Mouse (Mus musculus): ENCODE data around the gene Wdr48.

The Wdr48 gene

GRCm38 (mm10) chr9:119925120-119925657 lies 30.5 kb downstream of the Wdr48 start:
- DNase-seq = no peak

- DNase-seq = no peak
Measured at GRCm38 (mm10) chr9:119925729-119926128, 31.1 kb downstream of the Wdr48 start.

- DNase-seq = no peak
Measured at GRCm38 (mm10) chr9:119926497-119926896, 31.8 kb downstream of the Wdr48 start.

GRCm38 (mm10) chr9:119932358-119932757 lies 37.7 kb downstream of the Wdr48 start:
- no peak for DNase-seq

- no peak for DNase-seq
Measured at GRCm38 (mm10) chr9:119933675-119934074, 39.0 kb downstream of the Wdr48 start.

GRCm38 (mm10) chr9:119937005-119937773 lies 42.5 kb downstream of the Wdr48 start, which contains the start of the genes Gorasp1 and Ttc21a:
Gene Gorasp1 (minus strand): TSS chr9:119937565.
Gene Ttc21a (plus strand): TSS chr9:119937606.
- DNase-seq = peak; percentile 91 to 93

GRCm38 (mm10) chr9:119938496-119938895 lies 43.8 kb downstream of the Wdr48 start:
- no peak for DNase-seq

- DNase-seq = no peak
Measured at GRCm38 (mm10) chr9:119939646-119940045, 45.0 kb downstream of the Wdr48 start.

- no peak for DNase-seq
Measured at GRCm38 (mm10) chr9:119941407-119941806, 46.7 kb downstream of the Wdr48 start.

- peak; percentile 34 to 37 for DNase-seq
Measured at GRCm38 (mm10) chr9:119941861-119942260, 47.2 kb downstream of the Wdr48 start.

- no peak for DNase-seq
Measured at GRCm38 (mm10) chr9:119943326-119943725, 48.6 kb downstream of the Wdr48 start.

GRCm38 (mm10) chr9:119945173-119945900 lies 50.7 kb downstream of the Wdr48 start:
- no peak for DNase-seq

GRCm38 (mm10) chr9:119948804-119949203 lies 54.1 kb downstream of the Wdr48 start:
- DNase-seq = no peak

- DNase-seq = no peak
Measured at GRCm38 (mm10) chr9:119950434-119950833, 55.8 kb downstream of the Wdr48 start.

GRCm38 (mm10) chr9:119951388-119951787 lies 56.7 kb downstream of the Wdr48 start:
- DNase-seq = no peak

GRCm38 (mm10) chr9:119958835-119959234 lies 64.2 kb downstream of the Wdr48 start:
- DNase-seq = no peak

GRCm38 (mm10) chr9:119962216-119962615 lies 67.5 kb downstream of the Wdr48 start:
- DNase-seq = no peak

- DNase-seq = peak; percentile 63 to 67
Measured at GRCm38 (mm10) chr9:119962987-119963667, 68.4 kb downstream of the Wdr48 start.

- no peak for DNase-seq
Measured at GRCm38 (mm10) chr9:119964206-119964605, 69.5 kb downstream of the Wdr48 start.

GRCm38 (mm10) chr9:119965186-119965585 lies 70.5 kb downstream of the Wdr48 start:
- DNase-seq = peak in 1 of 2 experiments; percentile 28

GRCm38 (mm10) chr9:119966221-119966910 lies 71.7 kb downstream of the Wdr48 start:
- no peak for DNase-seq

GRCm38 (mm10) chr9:119969811-119970210 lies 75.1 kb downstream of the Wdr48 start:
- no peak for DNase-seq
